Mouse (Mus musculus) lung, adult 18-20 months (tissue): Measurements from ENCODE around the gene Gpr137c.

Experiments
- DNase-seq, 2 experiments: peaks; one replicate each; pipeline ENCODE4 v3.0.0; 2022; ENCODE audit warnings: mixed read lengths in 2 of 2

Gene Gpr137c

DNA sequence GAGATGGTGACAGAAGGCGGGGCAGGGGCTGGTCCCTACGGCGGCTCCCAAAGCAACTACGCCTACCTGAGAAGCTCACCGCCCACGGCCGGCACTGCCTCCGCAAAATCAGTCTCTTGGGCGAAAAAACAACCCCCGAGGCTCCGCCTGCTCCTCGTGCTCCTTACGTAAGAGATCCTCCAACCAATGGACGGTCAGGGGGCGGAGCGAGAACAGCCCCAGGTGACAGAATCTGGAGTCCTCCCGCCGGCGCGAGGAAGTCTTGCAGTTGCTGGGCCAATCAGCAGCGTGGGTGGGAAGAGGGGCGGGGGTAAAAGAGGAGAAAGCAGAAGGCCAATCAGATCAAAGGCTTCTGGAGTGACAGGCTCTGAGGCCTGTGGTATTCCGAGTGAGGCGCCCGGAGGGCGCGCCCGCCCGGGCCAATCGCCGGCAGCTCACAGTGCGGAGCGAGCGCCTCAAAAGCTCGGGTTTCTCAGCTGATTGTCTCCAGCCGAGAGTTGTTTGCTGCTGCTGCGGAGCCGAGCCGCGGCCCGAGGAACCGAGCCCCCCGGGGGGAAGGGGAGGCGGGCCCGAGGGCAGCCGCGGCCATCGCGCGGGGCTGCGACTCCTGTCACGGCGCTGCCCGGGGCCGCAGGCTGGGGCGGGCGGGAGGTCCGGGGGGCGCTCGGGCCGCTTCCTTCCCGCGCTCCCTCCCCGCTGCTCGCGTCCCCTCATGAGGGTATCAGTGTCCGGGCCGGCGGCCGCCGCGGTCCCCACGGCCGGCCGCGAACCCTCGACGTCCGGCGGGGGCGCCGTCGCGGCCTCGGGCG lies at the start of gene Gpr137c:
Gene Gpr137c, plus strand, starts transcription at position 437 of the 809 bp plus-strand sequence.
- DNase-seq: peak; percentile 100

GRCm38 (mm10) chr14:45172260-45172659 lies 47.3 kb upstream of the Gpr137c start:
- DNase-seq: no peak

- DNase-seq: peak in 1 of 2 experiments; percentile 8
Measured at GRCm38 (mm10) chr14:45175012-45175740, 44.3 kb upstream of the Gpr137c start.

DNA sequence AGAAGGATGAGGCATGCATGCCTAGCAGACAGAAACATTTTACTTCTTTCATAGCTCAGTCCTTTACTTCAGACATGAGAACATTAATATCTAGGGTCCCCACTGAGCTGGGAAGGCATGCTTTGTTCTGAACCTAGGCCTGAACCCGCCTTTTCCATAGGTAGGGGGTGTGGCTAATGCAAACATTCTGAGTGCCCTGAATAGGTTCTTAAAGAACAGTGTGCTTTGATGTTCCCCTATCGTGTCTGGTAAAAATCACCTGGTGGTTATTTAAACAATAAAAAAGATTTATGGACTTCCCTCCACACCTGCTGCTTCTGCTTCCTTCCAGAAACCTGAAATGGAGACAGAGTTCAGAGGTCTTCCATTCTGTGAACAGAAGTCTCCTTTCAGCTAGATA lies 40.3 kb upstream of the Gpr137c start:
- DNase-seq: no peak

- DNase-seq: no peak
Measured at GRCm38 (mm10) chr14:45179606-45180005, 39.9 kb upstream of the Gpr137c start.

- no peak for DNase-seq
Measured at GRCm38 (mm10) chr14:45181611-45182010, 37.9 kb upstream of the Gpr137c start.

DNA sequence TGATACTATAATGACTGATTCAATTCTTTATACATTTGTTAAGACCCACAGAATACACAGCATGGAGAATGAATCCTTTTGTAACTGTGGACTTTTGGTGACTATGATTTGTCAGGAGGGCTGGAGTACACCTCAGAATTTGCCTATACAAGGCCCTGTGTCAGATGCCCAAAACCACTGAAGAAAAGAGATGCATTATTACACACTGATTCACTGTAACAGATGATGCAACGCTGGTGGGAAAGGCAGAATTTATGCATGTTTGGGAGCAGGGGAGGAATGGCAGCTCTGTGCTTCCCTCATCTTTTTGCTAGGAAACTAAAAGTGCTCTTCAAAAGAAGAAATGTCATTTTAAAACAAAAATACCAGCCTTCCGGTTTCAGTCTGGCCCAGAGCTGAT lies 28.5 kb upstream of the Gpr137c start:
- DNase-seq: no peak

- DNase-seq: no peak
Measured at GRCm38 (mm10) chr14:45200607-45201006, 18.9 kb upstream of the Gpr137c start.

DNA sequence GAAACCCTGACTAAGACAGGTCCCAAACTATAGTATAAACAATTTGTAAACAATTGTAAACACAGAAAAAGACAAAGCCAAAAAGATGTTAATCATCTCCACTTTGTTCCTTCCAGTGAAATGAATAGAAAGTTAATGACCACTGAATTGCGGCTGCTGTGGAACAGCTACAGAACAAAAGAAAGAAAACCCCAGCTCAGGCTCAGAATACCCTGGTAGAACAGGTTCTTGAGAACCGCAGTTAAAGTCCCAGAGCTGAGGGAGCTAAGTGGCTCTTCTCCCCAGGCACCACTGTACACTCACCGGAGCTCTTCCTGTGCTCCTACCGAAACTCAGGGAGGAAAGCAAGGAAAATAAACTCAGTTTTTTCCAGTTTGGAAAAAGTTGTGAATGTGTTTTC lies 8.8 kb upstream of the Gpr137c start:
- peak in 1 of 2 experiments; percentile 13 for DNase-seq

DNA sequence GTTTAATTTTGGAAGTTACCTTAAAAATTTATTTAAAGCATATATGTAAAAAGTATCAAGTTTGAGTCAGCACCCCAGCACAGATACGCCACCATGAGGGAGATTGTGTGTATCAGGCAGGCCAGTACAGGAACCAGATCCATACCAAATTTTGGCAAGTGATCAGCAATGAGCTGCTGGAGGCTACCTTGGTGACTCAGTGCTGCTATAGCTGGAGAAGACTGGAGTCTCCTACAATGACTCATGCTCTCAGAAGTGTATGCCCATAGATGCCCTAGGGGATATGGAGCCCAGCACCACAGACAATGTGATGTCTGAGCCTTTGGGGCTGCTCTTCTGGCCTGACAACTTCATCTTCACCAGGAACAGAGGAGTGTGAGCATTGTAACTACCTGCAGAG lies 8.1 kb upstream of the Gpr137c start:
- no peak for DNase-seq

- DNase-seq: no peak
Measured at GRCm38 (mm10) chr14:45216711-45217340, 2.7 kb upstream of the Gpr137c start.

- DNase-seq: peak; percentile 17 to 46
Measured at GRCm38 (mm10) chr14:45217693-45218092, 1.8 kb upstream of the Gpr137c start.

DNA sequence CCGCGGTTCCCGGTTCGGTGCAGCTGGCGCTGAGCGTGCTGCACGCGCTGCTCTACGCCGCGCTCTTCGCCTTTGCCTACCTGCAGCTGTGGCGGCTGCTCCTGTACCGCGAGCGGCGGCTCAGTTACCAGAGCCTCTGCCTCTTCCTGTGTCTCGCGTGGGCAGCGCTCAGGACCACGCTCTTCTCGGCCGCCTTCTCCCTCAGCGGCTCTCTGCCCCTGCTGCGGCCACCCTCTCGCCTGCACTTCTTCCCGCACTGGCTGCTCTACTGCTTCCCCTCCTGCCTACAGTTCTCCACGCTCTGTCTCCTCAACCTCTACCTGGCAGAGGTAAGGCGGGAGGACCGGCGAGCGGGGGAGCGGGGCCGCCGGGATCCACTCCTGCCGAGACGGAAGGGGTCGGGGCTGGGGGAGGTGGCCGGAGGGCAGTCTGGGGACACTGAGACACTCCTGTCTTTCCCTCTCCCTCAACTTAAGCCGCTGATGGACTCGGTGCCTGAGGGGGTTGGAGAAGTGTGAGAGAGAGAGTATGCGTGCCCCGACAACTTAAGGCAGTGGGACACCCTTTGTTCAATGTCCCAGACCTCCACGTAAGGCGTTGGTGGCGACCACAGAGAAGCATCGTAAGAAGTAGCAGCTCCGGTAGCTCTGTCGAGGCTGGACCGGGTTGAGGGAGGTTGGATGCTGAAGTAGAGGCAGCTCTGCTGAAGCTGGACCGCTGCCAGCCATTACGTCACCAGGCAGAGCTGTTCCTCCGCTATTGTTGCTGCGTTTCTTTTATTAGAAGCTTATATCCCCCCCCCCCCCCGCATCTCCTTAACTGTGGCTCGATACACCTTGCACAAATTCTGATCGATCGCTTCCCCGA lies 806 bp downstream of the Gpr137c start, which contains the start of gene Txndc16:
Gene Txndc16, minus strand, starts transcription at position 239 of the 867 bp plus-strand sequence.
- DNase-seq: peak; percentile 79 to 83

GRCm38 (mm10) chr14:45220957-45221630 lies 1.6 kb downstream of the Gpr137c start:
- no peak for DNase-seq

- DNase-seq: no peak
Measured at GRCm38 (mm10) chr14:45239042-45239441, 19.5 kb downstream of the Gpr137c start.

DNA sequence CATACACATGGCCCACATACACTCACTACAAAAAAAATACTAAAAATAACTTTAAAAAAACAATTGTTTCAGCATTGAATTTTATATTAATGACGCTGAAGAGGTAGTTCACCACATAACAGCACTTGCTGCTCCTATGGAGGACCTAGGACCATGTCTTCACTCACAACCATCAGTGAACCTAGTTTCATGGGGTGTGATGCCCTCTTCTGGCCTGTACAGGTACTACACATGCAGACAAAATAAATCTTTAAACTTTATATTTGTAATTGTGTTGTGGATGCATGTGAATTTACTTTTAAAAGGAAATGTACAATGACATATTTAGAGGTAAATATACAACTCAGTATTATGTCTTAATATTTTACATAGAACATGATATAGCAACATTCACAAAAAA lies 22.1 kb downstream of the Gpr137c start:
- DNase-seq: no peak

DNA sequence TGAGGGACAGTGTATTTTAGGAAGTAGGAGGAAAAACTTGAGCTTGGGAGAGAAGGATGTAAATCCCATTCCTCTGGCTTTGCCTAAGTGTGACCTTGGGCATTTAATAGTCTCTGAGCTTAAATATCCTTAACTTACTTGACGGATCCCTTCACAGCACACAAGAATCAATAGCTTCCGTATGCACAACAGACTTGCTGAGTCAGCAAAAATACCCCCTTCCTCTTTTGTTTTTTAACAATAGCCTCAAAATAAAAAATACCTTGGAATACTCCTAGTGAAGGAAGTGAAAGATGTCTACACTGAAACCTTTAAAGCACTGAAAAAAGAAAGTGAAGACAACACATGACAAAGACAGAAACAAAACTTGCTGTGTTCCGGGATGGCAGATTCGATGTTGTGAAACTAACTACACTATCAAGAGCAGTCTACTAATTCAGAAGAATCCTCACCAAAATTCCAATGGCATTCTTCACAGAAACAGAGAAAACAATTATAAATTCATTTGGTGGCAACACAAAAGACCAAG lies 32.1 kb downstream of the Gpr137c start:
- DNase-seq: no peak

DNA sequence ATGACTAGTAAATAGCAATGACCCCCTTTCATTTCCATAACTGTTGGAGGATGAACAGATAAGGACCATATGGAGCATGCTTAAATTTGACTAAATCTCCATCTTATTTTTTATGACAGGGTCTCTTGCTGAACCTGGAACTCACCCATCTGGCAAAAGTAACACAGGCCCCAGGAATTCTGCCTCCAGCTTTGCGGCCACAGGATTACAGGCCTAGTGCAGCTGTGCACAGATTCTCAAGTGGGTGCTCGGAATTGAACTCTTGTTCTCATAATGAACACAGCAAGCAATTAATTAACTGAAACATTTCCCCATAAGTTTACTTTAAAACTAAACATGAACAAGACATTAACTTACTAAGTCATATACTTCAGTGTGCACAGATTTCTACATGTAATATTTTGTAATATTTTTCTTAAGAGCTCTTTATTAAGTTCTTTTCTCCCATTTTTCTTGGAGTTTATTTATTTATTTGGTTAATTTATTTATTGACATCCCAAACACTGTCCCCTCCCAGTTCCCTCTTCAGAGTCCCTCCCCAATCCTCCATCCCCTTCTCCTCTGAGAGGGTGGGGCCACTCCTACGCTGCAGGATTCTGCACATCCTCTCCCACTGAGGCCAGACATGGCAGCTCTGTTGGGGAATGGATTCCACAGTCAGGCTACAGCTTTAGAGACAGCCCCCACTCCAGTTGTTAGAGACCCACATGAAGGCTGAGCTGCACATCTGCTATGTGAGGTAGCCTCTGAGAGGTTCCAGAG lies 44.5 kb downstream of the Gpr137c start:
- no peak for DNase-seq

GRCm38 (mm10) chr14:45275816-45276215 lies 56.3 kb downstream of the Gpr137c start:
- DNase-seq: no peak

GRCm38 (mm10) chr14:45282066-45282465 lies 62.5 kb downstream of the Gpr137c start:
- DNase-seq: no peak

DNA sequence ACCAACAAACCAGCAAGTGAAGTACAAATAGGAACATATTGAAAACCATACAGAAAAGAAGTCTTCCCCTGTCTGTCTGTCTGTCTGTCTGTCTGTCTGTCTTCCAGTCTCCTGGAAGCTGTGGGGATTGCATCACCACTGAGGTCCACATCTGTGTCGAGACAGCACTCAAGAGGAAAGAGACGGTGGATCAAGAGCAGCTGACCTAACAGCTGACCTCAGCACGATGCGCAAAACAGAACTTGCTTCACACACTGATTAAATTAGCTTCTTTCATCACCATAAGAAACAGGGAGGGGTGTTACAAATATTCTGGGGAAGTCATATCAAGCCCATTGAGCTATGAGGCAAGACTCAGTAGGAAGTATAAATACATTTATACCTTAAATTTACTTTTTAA lies 72.1 kb downstream of the Gpr137c start:
- DNase-seq: no peak
